Mouse (Mus musculus): Measurements from ENCODE around the gene Atxn7l1. TPM values are rescaled to one million over a fixed set of nuclear protein-coding genes. Genes with fewer than 3 reads are reported as not detected.

Atxn7l1 gene
- polyA plus RNA-seq, 1 experiment: 3.9 TPM

DNA sequence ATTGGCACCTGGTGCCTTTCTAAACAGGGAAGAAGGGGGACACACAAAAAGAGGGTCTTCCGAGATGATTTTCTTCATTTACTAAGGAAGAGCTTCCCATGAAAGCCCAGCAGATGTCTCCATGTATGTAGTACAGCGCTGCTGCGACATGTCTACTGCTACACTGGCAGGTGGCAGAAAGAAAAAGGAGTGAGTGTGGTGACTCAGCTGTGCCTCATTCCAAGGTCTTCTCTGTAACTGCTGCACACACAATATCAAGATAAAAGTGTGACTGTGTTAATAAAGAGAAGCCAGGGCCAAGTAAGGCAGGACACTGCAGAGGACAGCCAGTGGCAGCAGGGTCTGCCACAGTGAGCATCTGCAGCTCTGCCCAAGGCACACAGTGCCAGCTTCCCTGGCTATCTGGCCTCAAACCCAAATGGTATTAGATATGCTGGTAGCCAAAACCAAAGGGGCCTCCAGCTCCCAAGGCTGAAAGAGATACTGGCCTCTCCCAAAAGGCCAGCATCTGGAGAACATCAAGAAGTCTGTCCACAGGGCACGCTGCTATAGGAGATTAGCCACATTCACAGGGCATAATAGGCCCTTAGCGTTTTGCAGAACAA, 212.5 kb downstream of the Atxn7l1 start:
- Histone ChIP-seq H3K27me3 (ENCODE audit: control insufficient read depth) (no peaks in the 10 kb centered on the region), H3K9me3 (ENCODE audit: control insufficient read depth, low read length) (no peaks in the 10 kb centered on the region), H3K4me1 (ENCODE audit: control insufficient read depth) (no peaks in the 10 kb centered on the region), H3K36me3 (ENCODE audit: control insufficient read depth) (peaks cover 83% of the 10 kb centered on the region), H3K4me3 (replicated peaks) (no peak overlapping the region)
- no peak for TF ChIP-seq GATA1 (IDR thresholded peaks at IDR 0.05; ENCODE audit: low read length)
- TF ChIP-seq TAL1 (IDR thresholded peaks at IDR 0.05; ENCODE audit: low read length): no peak

DNA sequence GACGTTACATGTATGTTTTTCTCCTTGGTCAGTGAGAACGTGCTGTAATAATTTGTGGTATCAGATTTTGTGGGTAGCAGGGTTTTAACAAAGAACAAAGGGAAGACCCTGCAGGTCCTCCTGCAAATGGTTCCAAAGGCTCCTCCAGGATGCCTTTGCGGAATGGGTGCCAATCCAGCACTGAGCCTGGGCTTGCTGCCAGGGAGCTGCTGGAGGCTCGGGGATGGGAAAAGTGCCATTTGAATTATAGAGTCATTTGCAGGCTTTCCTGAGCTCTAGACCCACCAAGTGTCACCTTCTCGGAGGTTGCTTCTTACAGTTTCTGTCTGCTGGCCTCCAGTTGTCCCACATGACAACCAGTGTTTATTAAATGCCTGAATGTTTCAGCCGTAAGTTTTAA, 213.2 kb downstream of the Atxn7l1 start:
- no peak overlapping the region for H3K4me3 ChIP-seq (replicated peaks)
- H3K36me3 ChIP-seq (ENCODE audit: control insufficient read depth): peaks cover 84% of the 10 kb centered on the region
- H3K9me3 ChIP-seq (ENCODE audit: control insufficient read depth, low read length): no peaks in the 10 kb centered on the region
- H3K27me3 ChIP-seq (ENCODE audit: control insufficient read depth): no peaks in the 10 kb centered on the region
- H3K4me1 ChIP-seq (ENCODE audit: control insufficient read depth): no peaks in the 10 kb centered on the region
- TF ChIP-seq TAL1 (IDR thresholded peaks at IDR 0.05; ENCODE audit: low read length) (no peak), GATA1 (IDR thresholded peaks at IDR 0.05; ENCODE audit: low read length) (no peak)

GRCm38 (mm10) chr12:33364511-33364910, 217.0 kb downstream of the Atxn7l1 start:
- H3K4me1 ChIP-seq (ENCODE audit: control insufficient read depth): peaks cover 10% of the 10 kb centered on the region
- TF ChIP-seq TAL1 (IDR thresholded peaks at IDR 0.05; ENCODE audit: low read length) (no peak), GATA1 (IDR thresholded peaks at IDR 0.05; ENCODE audit: low read length) (no peak)
- no peaks in the 10 kb centered on the region for H3K27me3 ChIP-seq (ENCODE audit: control insufficient read depth)
- H3K36me3 ChIP-seq (ENCODE audit: control insufficient read depth): peaks cover 93% of the 10 kb centered on the region
- H3K9me3 ChIP-seq (ENCODE audit: control insufficient read depth, low read length): no peaks in the 10 kb centered on the region
- H3K4me3 ChIP-seq (replicated peaks): no peak overlapping the region

DNA sequence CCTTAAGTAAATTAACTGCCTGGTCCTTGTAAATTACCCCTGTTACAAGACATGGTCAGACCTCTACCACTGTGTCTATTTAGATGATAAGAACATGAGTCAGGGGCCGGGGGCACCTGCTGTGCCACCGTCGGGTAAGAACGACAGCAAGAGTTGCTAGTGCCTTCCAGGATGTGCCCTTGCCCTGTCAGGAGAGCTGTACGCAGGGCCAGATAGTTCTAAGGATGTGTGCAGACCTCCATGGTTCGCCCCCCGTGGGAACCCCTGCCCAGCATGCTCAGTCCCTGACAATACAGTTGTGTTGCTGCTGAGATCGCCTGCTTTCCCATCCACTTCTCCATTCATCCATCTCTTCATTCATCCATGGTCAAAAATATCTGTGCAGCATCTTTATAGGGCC, 217.6 kb downstream of the Atxn7l1 start:
- Histone ChIP-seq H3K9me3 (ENCODE audit: control insufficient read depth, low read length) (no peaks in the 10 kb centered on the region), H3K4me3 (replicated peaks) (no peak overlapping the region), H3K27me3 (ENCODE audit: control insufficient read depth) (no peaks in the 10 kb centered on the region), H3K4me1 (ENCODE audit: control insufficient read depth) (peaks cover 16% of the 10 kb centered on the region), H3K36me3 (ENCODE audit: control insufficient read depth) (peaks cover 92% of the 10 kb centered on the region)
- TF ChIP-seq GATA1 (IDR thresholded peaks at IDR 0.05; ENCODE audit: low read length): no peak
- TF ChIP-seq TAL1 (IDR thresholded peaks at IDR 0.05; ENCODE audit: low read length): no peak

DNA sequence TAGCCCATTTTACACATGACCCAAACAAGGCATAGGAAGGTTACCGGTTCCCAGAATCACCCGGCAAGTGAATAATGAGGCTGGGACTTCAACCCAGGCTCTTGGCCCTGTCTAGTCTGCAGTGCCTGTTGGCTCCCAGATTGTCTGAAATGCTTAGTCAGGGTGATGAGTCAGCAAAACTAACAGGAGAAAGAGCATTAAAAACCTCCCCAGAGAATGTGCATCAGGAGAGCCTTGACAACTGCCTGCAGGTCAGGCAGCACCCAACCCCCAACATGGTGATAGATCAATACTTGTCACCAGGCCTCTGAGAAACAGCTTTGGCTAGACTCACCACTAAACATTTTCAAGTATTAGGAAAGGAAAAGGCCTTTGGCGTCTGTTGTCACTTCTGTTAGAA, 222.1 kb downstream of the Atxn7l1 start:
- H3K27me3 ChIP-seq (ENCODE audit: control insufficient read depth): no peaks in the 10 kb centered on the region
- no peak overlapping the region for H3K4me3 ChIP-seq (replicated peaks)
- no peaks in the 10 kb centered on the region for H3K9me3 ChIP-seq (ENCODE audit: control insufficient read depth, low read length)
- peaks cover 20% of the 10 kb centered on the region for H3K4me1 ChIP-seq (ENCODE audit: control insufficient read depth)
- H3K36me3 ChIP-seq (ENCODE audit: control insufficient read depth): peaks cover 68% of the 10 kb centered on the region
- TF ChIP-seq GATA1 (IDR thresholded peaks at IDR 0.05; ENCODE audit: low read length): no peak
- no peak for TF ChIP-seq TAL1 (IDR thresholded peaks at IDR 0.05; ENCODE audit: low read length)

GRCm38 (mm10) chr12:33379624-33380445, 232.3 kb downstream of the Atxn7l1 start:
- H3K9me3 ChIP-seq (ENCODE audit: control insufficient read depth, low read length): no peaks in the 10 kb centered on the region
- H3K27me3 ChIP-seq (ENCODE audit: control insufficient read depth): no peaks in the 10 kb centered on the region
- TF ChIP-seq GATA1 (IDR thresholded peaks at IDR 0.05; ENCODE audit: low read length) (no peak), TAL1 (IDR thresholded peaks at IDR 0.05; ENCODE audit: low read length) (no peak)
- H3K4me1 ChIP-seq (ENCODE audit: control insufficient read depth): peaks cover 11% of the 10 kb centered on the region
- peak overlapping the region; percentile 47 for H3K4me3 ChIP-seq (replicated peaks)
- H3K36me3 ChIP-seq (ENCODE audit: control insufficient read depth): no peaks in the 10 kb centered on the region

- Histone ChIP-seq H3K36me3 (ENCODE audit: control insufficient read depth) (no peaks in the 10 kb centered on the region), H3K4me1 (ENCODE audit: control insufficient read depth) (no peaks in the 10 kb centered on the region), H3K9me3 (ENCODE audit: control insufficient read depth, low read length) (no peaks in the 10 kb centered on the region), H3K27me3 (ENCODE audit: control insufficient read depth) (peaks cover 4% of the 10 kb centered on the region), H3K4me3 (replicated peaks) (no peak overlapping the region)
- no peak for TF ChIP-seq TAL1 (IDR thresholded peaks at IDR 0.05; ENCODE audit: low read length)
- no peak for TF ChIP-seq GATA1 (IDR thresholded peaks at IDR 0.05; ENCODE audit: low read length)
Measured at GRCm38 (mm10) chr12:33388842-33389241, 241.3 kb downstream of the Atxn7l1 start.

DNA sequence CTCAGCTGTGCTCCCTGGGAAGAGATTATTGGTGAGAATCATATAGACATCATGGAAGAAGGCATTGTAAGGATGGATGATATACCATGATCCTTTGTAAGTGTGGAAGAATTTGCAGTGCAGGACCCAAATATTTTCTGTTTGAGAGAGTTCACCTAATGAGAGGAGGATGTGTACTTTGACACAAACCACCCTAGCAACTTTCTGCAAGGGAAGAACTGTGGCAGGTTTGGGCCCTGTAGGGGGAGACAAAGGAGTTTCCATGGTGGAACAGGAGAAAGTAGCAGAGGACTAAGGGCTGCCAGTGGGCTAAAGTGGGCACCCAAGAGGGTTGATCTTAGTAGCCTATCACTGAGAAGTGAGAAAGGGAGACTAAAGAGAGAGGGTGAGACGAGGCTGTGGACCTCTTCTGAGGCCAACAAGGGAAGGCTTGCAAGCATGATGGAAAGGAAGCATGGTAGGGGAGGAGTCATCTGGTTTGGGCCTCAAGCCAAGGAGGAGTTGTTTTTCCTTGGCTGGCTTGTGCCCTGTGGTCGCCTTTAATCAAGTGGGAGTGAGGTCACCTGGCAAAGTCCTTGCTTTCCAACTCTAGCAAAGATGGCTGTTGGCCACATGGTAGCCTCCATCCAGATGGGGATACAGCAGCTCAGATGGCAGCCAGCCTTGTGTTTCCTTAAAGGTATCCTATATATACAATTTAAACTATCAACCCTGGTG, 243.5 kb downstream of the Atxn7l1 start:
- Histone ChIP-seq H3K9me3 (ENCODE audit: control insufficient read depth, low read length) (no peaks in the 10 kb centered on the region), H3K4me1 (ENCODE audit: control insufficient read depth) (peaks cover 5% of the 10 kb centered on the region), H3K27me3 (ENCODE audit: control insufficient read depth) (peaks cover 12% of the 10 kb centered on the region), H3K4me3 (replicated peaks) (no peak overlapping the region), H3K36me3 (ENCODE audit: control insufficient read depth) (no peaks in the 10 kb centered on the region)
- no peak for TF ChIP-seq TAL1 (IDR thresholded peaks at IDR 0.05; ENCODE audit: low read length)
- TF ChIP-seq GATA1 (IDR thresholded peaks at IDR 0.05; ENCODE audit: low read length): no peak

All from erythroblast, embryonic 14.5 days (primary cell).